Mouse (Mus musculus): ENCODE measurements at regions not wholly inside any gene's neighbourhood (a gene's known extent, or its start where the extent isn't known, plus 50 kb on each side); places are given as distances from the start of the nearest gene placed in this dataset.

GRCm38 (mm10) chr1:61418396-61418795 is 220.2 kb upstream of the Pard3b start:
- TF ChIP-seq CTCF (IDR thresholded peaks at IDR 0.05; ENCODE audit: low read depth) = no peak
- TF ChIP-seq EP300 (IDR thresholded peaks at IDR 0.05; ENCODE audit: low read depth) = no peak
- H3K27ac ChIP-seq (ENCODE audit: low read depth) = no peak overlapping the region
- DNase-seq (no peak), ATAC-seq (no peak)
- H3K4me3 ChIP-seq (ENCODE audit: low read depth, low read length) = no peak overlapping the region
- no peaks in the 10 kb centered on the region for H3K4me1 ChIP-seq (ENCODE audit: insufficient read depth)
- no peaks in the 10 kb centered on the region for H3K9me3 ChIP-seq (ENCODE audit: low read length)
- no peak overlapping the region for H3K4me2 ChIP-seq (ENCODE audit: low read depth, low read length)
- H3K27me3 ChIP-seq (ENCODE audit: insufficient read depth, low read length) = no peaks in the 10 kb centered on the region
- H3K9ac ChIP-seq (replicated peaks) = no peak overlapping the region
- WGBS (ENCODE audit: insufficient replicate concordance) = 72% methylated on average over 5 of the region's 5 CpGs
- H3K36me3 ChIP-seq (replicated peaks; ENCODE audit: insufficient read depth, low read length) = no peaks in the 10 kb centered on the region

DNA sequence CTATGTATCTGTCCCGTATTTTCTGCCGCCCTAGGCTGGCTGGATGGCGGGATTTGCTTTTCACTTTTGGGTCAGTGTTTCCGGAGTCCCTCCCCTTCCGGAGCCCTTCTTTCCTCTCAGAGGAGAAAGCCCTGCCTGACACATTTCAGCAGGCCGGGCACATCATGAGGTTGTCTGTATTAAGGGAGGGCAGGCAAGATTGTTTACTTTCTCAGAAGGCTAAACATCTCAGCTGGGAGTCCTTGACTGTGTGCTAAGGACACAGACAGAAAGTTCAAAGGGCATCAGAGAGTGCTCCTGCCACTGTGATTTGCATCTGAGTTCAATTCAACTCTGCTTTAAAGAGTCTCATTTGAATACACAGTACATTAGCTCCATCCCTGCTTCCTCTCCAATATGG is 218.8 kb upstream of the Pard3b start:
- Histone ChIP-seq H3K27me3 (ENCODE audit: insufficient read depth, low read length) (no peaks in the 10 kb centered on the region), H3K4me2 (ENCODE audit: low read depth, low read length) (no peak overlapping the region), H3K4me3 (ENCODE audit: low read depth, low read length) (no peak overlapping the region), H3K9ac (replicated peaks) (no peak overlapping the region), H3K36me3 (replicated peaks; ENCODE audit: insufficient read depth, low read length) (no peaks in the 10 kb centered on the region), H3K4me1 (ENCODE audit: insufficient read depth) (no peaks in the 10 kb centered on the region), H3K27ac (ENCODE audit: low read depth) (no peak overlapping the region), H3K9me3 (ENCODE audit: low read length) (no peaks in the 10 kb centered on the region)
- TF ChIP-seq CTCF (IDR thresholded peaks at IDR 0.05; ENCODE audit: low read depth) (no peak), EP300 (IDR thresholded peaks at IDR 0.05; ENCODE audit: low read depth) (no peak)
- ATAC-seq (no peak), DNase-seq (no peak)
- WGBS (ENCODE audit: insufficient replicate concordance) = 44% methylated on average over 6 of the region's 6 CpGs

- DNase-seq (no peak), ATAC-seq (no peak)
- no peaks in the 10 kb centered on the region for H3K27me3 ChIP-seq (ENCODE audit: insufficient read depth, low read length)
- no peak overlapping the region for H3K9ac ChIP-seq (replicated peaks)
- H3K4me1 ChIP-seq (ENCODE audit: insufficient read depth) = no peaks in the 10 kb centered on the region
- H3K4me2 ChIP-seq (ENCODE audit: low read depth, low read length) = no peak overlapping the region
- H3K4me3 ChIP-seq (ENCODE audit: low read depth, low read length) = no peak overlapping the region
- no peak overlapping the region for H3K27ac ChIP-seq (ENCODE audit: low read depth)
- TF ChIP-seq CTCF (IDR thresholded peaks at IDR 0.05; ENCODE audit: low read depth) (no peak), EP300 (IDR thresholded peaks at IDR 0.05; ENCODE audit: low read depth) (no peak)
- H3K9me3 ChIP-seq (ENCODE audit: low read length) = no peaks in the 10 kb centered on the region
- H3K36me3 ChIP-seq (replicated peaks; ENCODE audit: insufficient read depth, low read length) = no peaks in the 10 kb centered on the region
Measured at GRCm38 (mm10) chr1:61423253-61423652, 215.4 kb upstream of the Pard3b start.

DNA sequence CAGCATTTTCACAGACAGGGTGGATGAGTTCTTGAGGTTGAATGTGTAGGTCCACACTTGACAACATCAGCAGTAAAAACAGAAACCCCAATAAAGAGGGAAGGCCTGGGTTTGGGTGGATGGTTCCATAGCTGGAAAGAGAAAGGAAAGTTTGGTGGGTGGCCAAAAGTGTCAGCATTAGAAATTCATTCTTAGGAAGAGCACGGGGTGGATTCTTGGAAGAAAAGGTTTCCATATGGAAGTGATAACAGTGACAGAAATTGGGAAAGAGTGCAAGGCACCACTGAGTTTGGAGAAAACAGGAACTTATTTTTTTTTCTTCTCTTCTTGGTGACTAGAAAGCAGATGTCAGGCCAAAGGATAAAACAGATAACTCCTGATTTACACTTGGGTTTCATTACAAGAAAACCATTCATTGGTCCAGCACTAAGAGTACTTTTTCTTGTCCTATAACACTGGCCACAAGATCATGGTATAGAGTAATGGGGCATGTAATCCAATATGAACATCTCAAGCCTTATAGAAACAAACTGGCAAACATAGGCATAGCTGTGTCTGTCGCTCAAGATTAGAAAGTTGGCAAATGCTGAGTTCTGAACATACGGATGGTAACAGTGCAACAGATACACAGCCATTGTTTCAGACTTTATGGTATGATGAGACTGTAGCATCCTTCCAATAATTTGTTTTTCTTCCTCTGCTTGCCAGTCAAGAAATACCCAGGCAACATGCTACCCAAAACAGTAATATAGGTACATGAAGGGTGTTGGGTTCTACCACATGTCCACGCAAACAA is 209.7 kb upstream of the Pard3b start:
- TF ChIP-seq EP300 (IDR thresholded peaks at IDR 0.05; ENCODE audit: low read depth) = no peak
- TF ChIP-seq CTCF (IDR thresholded peaks at IDR 0.05; ENCODE audit: low read depth) = no peak
- Histone ChIP-seq H3K27me3 (ENCODE audit: insufficient read depth, low read length) (no peaks in the 10 kb centered on the region), H3K4me3 (ENCODE audit: low read depth, low read length) (no peak overlapping the region)

GRCm38 (mm10) chr1:61437603-61438002 is 201.0 kb upstream of the Pard3b start:
- Histone ChIP-seq H3K9me3 (ENCODE audit: low read length) (no peaks in the 10 kb centered on the region), H3K27me3 (ENCODE audit: insufficient read depth, low read length) (no peaks in the 10 kb centered on the region), H3K27ac (ENCODE audit: low read depth) (no peak overlapping the region), H3K4me1 (ENCODE audit: insufficient read depth) (no peaks in the 10 kb centered on the region), H3K36me3 (replicated peaks; ENCODE audit: insufficient read depth, low read length) (no peaks in the 10 kb centered on the region), H3K4me3 (ENCODE audit: low read depth, low read length) (no peak overlapping the region), H3K9ac (replicated peaks) (no peak overlapping the region), H3K4me2 (ENCODE audit: low read depth, low read length) (no peak overlapping the region)
- no peak for ATAC-seq
- no peak for DNase-seq
- WGBS (ENCODE audit: insufficient replicate concordance) = 56% methylated on average over 3 of the region's 3 CpGs
- no peak for TF ChIP-seq EP300 (IDR thresholded peaks at IDR 0.05; ENCODE audit: low read depth)
- no peak for TF ChIP-seq CTCF (IDR thresholded peaks at IDR 0.05; ENCODE audit: low read depth)

More for the DNA sequence above, 209.7 kb upstream of the Pard3b start:
- no peaks in the 10 kb centered on the region for H3K4me1 ChIP-seq (ENCODE audit: insufficient read depth)
- H3K9ac ChIP-seq (replicated peaks) = no peak overlapping the region
- H3K4me2 ChIP-seq (ENCODE audit: low read depth, low read length) = no peak overlapping the region
- no peak for ATAC-seq
- H3K36me3 ChIP-seq (replicated peaks; ENCODE audit: insufficient read depth, low read length) = no peaks in the 10 kb centered on the region
- H3K27ac ChIP-seq (ENCODE audit: low read depth) = no peak overlapping the region
- H3K9me3 ChIP-seq (ENCODE audit: low read length) = no peaks in the 10 kb centered on the region
- DNase-seq = no peak
- WGBS (ENCODE audit: insufficient replicate concordance) = 82% methylated on average over 4 of the region's 4 CpGs

DNA sequence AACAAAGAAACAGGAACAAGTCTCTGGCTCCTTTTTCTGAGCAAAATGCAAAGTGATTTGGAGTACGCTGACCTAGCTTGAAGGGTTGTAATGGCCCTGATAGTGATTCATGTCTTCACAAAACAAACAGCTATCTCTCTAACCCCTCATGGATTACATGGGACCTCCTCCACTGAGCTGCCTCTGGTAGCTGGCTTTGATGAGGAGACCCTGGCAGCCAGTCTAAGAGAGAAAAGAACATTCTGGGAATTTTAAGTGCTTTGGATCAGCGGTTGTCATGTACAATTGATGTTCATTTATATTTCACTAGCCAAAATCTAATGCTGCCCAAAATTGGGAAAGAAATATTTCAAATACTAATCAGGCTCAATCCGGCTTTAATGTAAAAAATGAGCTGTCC is 177.2 kb upstream of the Pard3b start:
- Histone ChIP-seq H3K36me3 (replicated peaks; ENCODE audit: insufficient read depth, low read length) (no peaks in the 10 kb centered on the region), H3K27me3 (ENCODE audit: insufficient read depth, low read length) (no peaks in the 10 kb centered on the region), H3K4me3 (ENCODE audit: low read depth, low read length) (no peak overlapping the region), H3K9ac (replicated peaks) (no peak overlapping the region), H3K4me2 (ENCODE audit: low read depth, low read length) (no peak overlapping the region), H3K27ac (ENCODE audit: low read depth) (no peak overlapping the region), H3K4me1 (ENCODE audit: insufficient read depth) (no peaks in the 10 kb centered on the region), H3K9me3 (ENCODE audit: low read length) (no peaks in the 10 kb centered on the region)
- no peak for TF ChIP-seq CTCF (IDR thresholded peaks at IDR 0.05; ENCODE audit: low read depth)
- no peak for TF ChIP-seq EP300 (IDR thresholded peaks at IDR 0.05; ENCODE audit: low read depth)
- WGBS (ENCODE audit: insufficient replicate concordance) = 66% methylated on average over 3 of the region's 3 CpGs
- ATAC-seq = no peak
- no peak for DNase-seq
